Comparison of ENCODE assay signal across 8 mouse cellular contexts in genomic region chr2:53189811-53190210, GRCm38 (mm10). TPM values are rescaled to one million over a fixed set of nuclear protein-coding genes. Genes with fewer than 3 reads are reported as not detected.
DNase-seq lines count a peak whose midpoint lies in the region; ATAC-seq lines count a peak whose summit lies in the region.

No protein-coding gene starts in this region.

- H3K36me3 ChIP-seq in embryonic facial prominence, embryonic 12.5 days, result peaks cover 5% of the 10 kb centered on the region
- H3K36me3 ChIP-seq in kidney, embryonic 16.5 days (ENCODE audit: insufficient read depth, low read length), result peaks cover 3% of the 10 kb centered on the region; the same call in 1 of the 2 replicates
- peaks cover 6% of the 10 kb centered on the region; the same call in 1 of the 2 replicates for H3K36me3 ChIP-seq in neural tube, embryonic 12.5 days

- no peak for ATAC-seq in embryonic facial prominence, embryonic 12.5 days (ENCODE audit: insufficient number of reproducible peaks, insufficient read depth, low FRiP score, low TSS enrichment)
- no peak for ATAC-seq in kidney, embryonic 16.5 days (ENCODE audit: low FRiP score, low TSS enrichment)
- no peak for ATAC-seq in neural tube, embryonic 12.5 days (ENCODE audit: low FRiP score, low read depth)

- H3K9ac ChIP-seq in embryonic facial prominence, embryonic 12.5 days, result peak overlapping the region; percentile 88
- H3K9ac ChIP-seq in kidney, embryonic 16.5 days (replicated peaks; ENCODE audit: low read length), result no peak overlapping the region
- H3K9ac ChIP-seq in neural tube, embryonic 12.5 days, result no peak overlapping the region

- H3K4me1 ChIP-seq in embryonic facial prominence, embryonic 12.5 days, result peaks cover 16% of the 10 kb centered on the region; the same call in 1 of the 2 replicates
- peaks cover 14% of the 10 kb centered on the region for H3K4me1 ChIP-seq in kidney, embryonic 16.5 days (ENCODE audit: insufficient read depth, low read length)
- H3K4me1 ChIP-seq in neural tube, embryonic 12.5 days, result peaks cover 15% of the 10 kb centered on the region

- H3K27me3 ChIP-seq in embryonic facial prominence, embryonic 12.5 days, result no peaks in the 10 kb centered on the region
- no peaks in the 10 kb centered on the region for H3K27me3 ChIP-seq in kidney, embryonic 16.5 days (ENCODE audit: insufficient read depth, low read length)
- H3K27me3 ChIP-seq in neural tube, embryonic 12.5 days (replicated peaks), result no peaks in the 10 kb centered on the region

- no peaks in the 10 kb centered on the region for H3K9me3 ChIP-seq in embryonic facial prominence, embryonic 12.5 days
- no peaks in the 10 kb centered on the region for H3K9me3 ChIP-seq in kidney, embryonic 16.5 days (ENCODE audit: low read length)
- H3K9me3 ChIP-seq in neural tube, embryonic 12.5 days, result no peaks in the 10 kb centered on the region

- peak; percentile 6 for DNase-seq in layer of hippocampus, adult 11-12 months (ENCODE audit: low spot score)
- DNase-seq in layer of hippocampus, adult 18-20 months (ENCODE audit: low spot score in 2 of 2), result no peak
- DNase-seq in MN1 (ENCODE audit: low spot score), result peak; percentile 65
- DNase-seq in layer of hippocampus, postnatal 10 days (ENCODE audit: low spot score in 2 of 2), result no peak
- no peak for DNase-seq in urinary bladder, postnatal 25 days (ENCODE audit: low spot score)

- peak overlapping the region; percentile 55 for H3K4me2 ChIP-seq in embryonic facial prominence, embryonic 12.5 days (replicated peaks)
- H3K4me2 ChIP-seq in kidney, embryonic 16.5 days (replicated peaks; ENCODE audit: low read depth, low read length), result peak overlapping the region; percentile 62
- peak overlapping the region; percentile 63 for H3K4me2 ChIP-seq in neural tube, embryonic 12.5 days (replicated peaks)

- peak overlapping the region; percentile 86 for H3K4me3 ChIP-seq in embryonic facial prominence, embryonic 12.5 days
- peak overlapping the region; percentile 34 for H3K4me3 ChIP-seq in kidney, embryonic 16.5 days (ENCODE audit: low read length)
- H3K4me3 ChIP-seq in neural tube, embryonic 12.5 days, result peak overlapping the region; percentile 25

- WGBS in embryonic facial prominence, embryonic 12.5 days, result 65% methylated on average over 3 of the region's 3 CpGs
- WGBS in kidney, embryonic 16.5 days, result 72% methylated on average over 3 of the region's 3 CpGs
- 77% methylated on average over 3 of the region's 3 CpGs for WGBS in neural tube, embryonic 12.5 days

- no peak overlapping the region for H3K27ac ChIP-seq in embryonic facial prominence, embryonic 12.5 days
- H3K27ac ChIP-seq in kidney, embryonic 16.5 days (ENCODE audit: low read length), result no peak overlapping the region
- no peak overlapping the region for H3K27ac ChIP-seq in neural tube, embryonic 12.5 days

RNA-seq across cellular contexts. Expression of gene Prpf40a, which starts 1.3 kb away (rescaled TPM):
- 10 to 100 TPM; 34.3 to 42.0 TPM for total RNA-seq in layer of hippocampus, adult 18-20 months (2021)
- 148 and 155 TPM in 2 replicates for polyA plus RNA-seq in embryonic facial prominence, embryonic 12.5 days (2016; fragmentation: Nextera tagmentation; extraction: Ambion mirVana)
- polyA plus RNA-seq in kidney, embryonic 16.5 days (2015; fragmentation: Nextera tagmentation; extraction: Ambion mirVana), result 153 TPM in 2 replicates
- 142 and 152 TPM in 2 replicates for polyA plus RNA-seq in neural tube, embryonic 12.5 days (2016; fragmentation: Nextera tagmentation; extraction: Ambion mirVana)
- 10 to 100 TPM; 59.2 to 64.9 TPM for total RNA-seq in layer of hippocampus, postnatal 10 days (2021)

RNA-seq across cellular contexts. Expression of gene Arl6ip6, which starts 1.7 kb away (rescaled TPM):
- total RNA-seq in layer of hippocampus, adult 18-20 months (2021), result 10 to 100 TPM; 13.6 to 14.9 TPM
- polyA plus RNA-seq in embryonic facial prominence, embryonic 12.5 days (2016; fragmentation: Nextera tagmentation; extraction: Ambion mirVana), result 53.3 and 53.6 TPM in 2 replicates
- polyA plus RNA-seq in kidney, embryonic 16.5 days (2015; fragmentation: Nextera tagmentation; extraction: Ambion mirVana), result 47.3 and 49.8 TPM in 2 replicates
- polyA plus RNA-seq in neural tube, embryonic 12.5 days (2016; fragmentation: Nextera tagmentation; extraction: Ambion mirVana), result 43.7 and 46.4 TPM in 2 replicates
- 10 to 100 TPM; 13.5 to 15.1 TPM for total RNA-seq in layer of hippocampus, postnatal 10 days (2021)

Comparison
In these comparisons a context has a peak if more than half of its experiments do, and no peak if none do; other contexts are left out.
1. DNase-seq: peak in layer of hippocampus, adult 11-12 months (single experiment) and MN1 (single experiment); none in layer of hippocampus, adult 18-20 months (0 of 2), layer of hippocampus, postnatal 10 days (0 of 2) and urinary bladder, postnatal 25 days (single experiment).
2. H3K4me3 ChIP-seq: peak in every context shown above with its lines; median percentile 86 in embryonic facial prominence, embryonic 12.5 days; 34 in kidney, embryonic 16.5 days; 25 in neural tube, embryonic 12.5 days.
3. Peak in every context shown above with its lines, with median percentiles within 50 percentile points of each other: H3K4me2 ChIP-seq.